Mouse (Mus musculus): ENCODE results near the gene Defb5. TPM values are rescaled to one million over a fixed set of nuclear protein-coding genes. Genes with fewer than 3 reads are reported as not detected.

Gene Defb5
- polyA plus RNA-seq (2012; rRNA removed) (not detected in 2 replicates), polyA plus RNA-seq (2014; fragmentation: Nextera tagmentation; extraction: Ambion mirVana) (not detected in 2 replicates)

- H3K27me3 ChIP-seq (ENCODE audit: control insufficient read depth, insufficient read depth, low read length) = no peaks in the 10 kb centered on the region
Measured at GRCm38 (mm10) chr8:19247280-19247679, at the start of gene Defb5. Gene Defb5 (plus strand): TSS chr8:19247580.

GRCm38 (mm10) chr8:19225161-19225560 is 22.2 kb upstream of the Defb5 start, which contains the start of gene Defb6:
Gene Defb6 (plus strand): TSS chr8:19225478.
- no peak for ATAC-seq (ENCODE audit: insufficient read depth)
- no peak within 1 kb of the TSS for H3K27ac ChIP-seq
- H3K9me3 ChIP-seq (ENCODE audit: control insufficient read depth, low read length) = no peaks in the 10 kb centered on the region

More at GRCm38 (mm10) chr8:19247280-19247679, at the start of gene Defb5:
- DNase-seq (ENCODE audit: low read depth in 3 of 3, low spot score in 3 of 3) (no peak), ATAC-seq (ENCODE audit: insufficient read depth) (no peak)
- Histone ChIP-seq H3K36me3 (replicated peaks; ENCODE audit: control insufficient read depth, insufficient read depth, low read depth) (no peaks in the 10 kb centered on the region), H3K4me3 (ENCODE audit: insufficient read depth in 1 of 2, low read depth in 2 of 2, low read length in 2 of 2) (no peak within 1 kb of the TSS), H3K4me2 (ENCODE audit: low read depth) (no peak within 1 kb of the TSS), H3K27ac (no peak within 1 kb of the TSS), H3K9ac (replicated peaks) (no peak within 1 kb of the TSS), H3K4me1 (replicated peaks; ENCODE audit: control insufficient read depth in 2 of 2, insufficient read depth in 2 of 2, low read length in 1 of 2) (no peaks in the 10 kb centered on the region), H3K9me3 (ENCODE audit: control insufficient read depth, low read length) (no peaks in the 10 kb centered on the region)
- TF ChIP-seq EP300 (IDR thresholded peaks at IDR 0.05; ENCODE audit: low read depth) (no peak), CTCF (IDR thresholded peaks at IDR 0.05; ENCODE audit: low read depth) (no peak)
- WGBS (ENCODE audit: insufficient replicate concordance) = 77% methylated on average over 5 of the region's 5 CpGs

GRCm38 (mm10) chr8:19238101-19238500 is 9.3 kb upstream of the Defb5 start:
- H3K9ac ChIP-seq (replicated peaks) = no peak overlapping the region
- DNase-seq (ENCODE audit: low read depth in 3 of 3, low spot score in 3 of 3) (no peak), ATAC-seq (ENCODE audit: insufficient read depth) (no peak)
- H3K27ac ChIP-seq = no peak overlapping the region
- H3K4me1 ChIP-seq (replicated peaks; ENCODE audit: control insufficient read depth in 2 of 2, insufficient read depth in 2 of 2, low read length in 1 of 2) = no peaks in the 10 kb centered on the region
- WGBS (ENCODE audit: insufficient replicate concordance) = 32% methylated on average over 1 of the region's 1 CpGs
- H3K27me3 ChIP-seq (ENCODE audit: control insufficient read depth, insufficient read depth, low read length) = no peaks in the 10 kb centered on the region
- TF ChIP-seq CTCF (IDR thresholded peaks at IDR 0.05; ENCODE audit: low read depth) = no peak
- TF ChIP-seq EP300 (IDR thresholded peaks at IDR 0.05; ENCODE audit: low read depth) = no peak
- no peaks in the 10 kb centered on the region for H3K9me3 ChIP-seq (ENCODE audit: control insufficient read depth, low read length)
- H3K4me3 ChIP-seq (ENCODE audit: insufficient read depth in 1 of 2, low read depth in 2 of 2, low read length in 2 of 2) = no peak overlapping the region
- no peaks in the 10 kb centered on the region for H3K36me3 ChIP-seq (replicated peaks; ENCODE audit: control insufficient read depth, insufficient read depth, low read depth)
- no peak overlapping the region for H3K4me2 ChIP-seq (ENCODE audit: low read depth)

More at GRCm38 (mm10) chr8:19225161-19225560, 22.2 kb upstream of the Defb5 start, which contains the start of gene Defb6:
- 50% methylated on average over 1 of the region's 1 CpGs for WGBS (ENCODE audit: insufficient replicate concordance)
- Histone ChIP-seq H3K4me2 (ENCODE audit: low read depth) (no peak within 1 kb of the TSS), H3K4me1 (replicated peaks; ENCODE audit: control insufficient read depth in 2 of 2, insufficient read depth in 2 of 2, low read length in 1 of 2) (no peaks in the 10 kb centered on the region), H3K4me3 (ENCODE audit: insufficient read depth in 1 of 2, low read depth in 2 of 2, low read length in 2 of 2) (no peak within 1 kb of the TSS), H3K9ac (replicated peaks) (no peak within 1 kb of the TSS), H3K36me3 (replicated peaks; ENCODE audit: control insufficient read depth, insufficient read depth, low read depth) (no peaks in the 10 kb centered on the region), H3K27me3 (ENCODE audit: control insufficient read depth, insufficient read depth, low read length) (no peaks in the 10 kb centered on the region)
- TF ChIP-seq EP300 (IDR thresholded peaks at IDR 0.05; ENCODE audit: low read depth) (no peak), CTCF (IDR thresholded peaks at IDR 0.05; ENCODE audit: low read depth) (no peak)
- no peak for DNase-seq (ENCODE audit: low read depth in 3 of 3, low spot score in 3 of 3)

GRCm38 (mm10) chr8:19239616-19240015 is 7.8 kb upstream of the Defb5 start, which contains the start of gene Defb46:
Gene Defb46 (plus strand): TSS chr8:19239916.
- no peak for DNase-seq (ENCODE audit: low read depth in 3 of 3, low spot score in 3 of 3)
- no peaks in the 10 kb centered on the region for H3K9me3 ChIP-seq (ENCODE audit: control insufficient read depth, low read length)
- WGBS (ENCODE audit: insufficient replicate concordance) = 52% methylated on average over 2 of the region's 2 CpGs

GRCm38 (mm10) chr8:19258136-19258535 is 10.8 kb downstream of the Defb5 start:
- Histone ChIP-seq H3K27ac (no peak overlapping the region), H3K4me1 (replicated peaks; ENCODE audit: control insufficient read depth in 2 of 2, insufficient read depth in 2 of 2, low read length in 1 of 2) (no peaks in the 10 kb centered on the region), H3K36me3 (replicated peaks; ENCODE audit: control insufficient read depth, insufficient read depth, low read depth) (no peaks in the 10 kb centered on the region), H3K4me3 (ENCODE audit: insufficient read depth in 1 of 2, low read depth in 2 of 2, low read length in 2 of 2) (no peak overlapping the region), H3K27me3 (ENCODE audit: control insufficient read depth, insufficient read depth, low read length) (no peaks in the 10 kb centered on the region), H3K4me2 (ENCODE audit: low read depth) (no peak overlapping the region), H3K9me3 (ENCODE audit: control insufficient read depth, low read length) (no peaks in the 10 kb centered on the region), H3K9ac (replicated peaks) (no peak overlapping the region)
- no peak for ATAC-seq (ENCODE audit: insufficient read depth)
- TF ChIP-seq EP300 (IDR thresholded peaks at IDR 0.05; ENCODE audit: low read depth) (no peak), CTCF (IDR thresholded peaks at IDR 0.05; ENCODE audit: low read depth) (no peak)
- DNase-seq (ENCODE audit: low read depth in 3 of 3, low spot score in 3 of 3) = no peak

More at GRCm38 (mm10) chr8:19239616-19240015, 7.8 kb upstream of the Defb5 start, which contains the start of gene Defb46:
- Histone ChIP-seq H3K4me2 (ENCODE audit: low read depth) (no peak within 1 kb of the TSS), H3K36me3 (replicated peaks; ENCODE audit: control insufficient read depth, insufficient read depth, low read depth) (no peaks in the 10 kb centered on the region), H3K9ac (replicated peaks) (no peak within 1 kb of the TSS), H3K27me3 (ENCODE audit: control insufficient read depth, insufficient read depth, low read length) (no peaks in the 10 kb centered on the region), H3K4me1 (replicated peaks; ENCODE audit: control insufficient read depth in 2 of 2, insufficient read depth in 2 of 2, low read length in 1 of 2) (no peaks in the 10 kb centered on the region), H3K4me3 (ENCODE audit: insufficient read depth in 1 of 2, low read depth in 2 of 2, low read length in 2 of 2) (no peak within 1 kb of the TSS), H3K27ac (no peak within 1 kb of the TSS)
- no peak for TF ChIP-seq EP300 (IDR thresholded peaks at IDR 0.05; ENCODE audit: low read depth)
- TF ChIP-seq CTCF (IDR thresholded peaks at IDR 0.05; ENCODE audit: low read depth) = no peak
- ATAC-seq (ENCODE audit: insufficient read depth) = no peak
